Mouse (Mus musculus): ENCODE data around the gene Nutf2-ps1. TPM values are rescaled to one million over a fixed set of nuclear protein-coding genes. Genes with fewer than 3 reads are reported as not detected.
"Not testable (repeated sequence)": the region's sequence is repeated elsewhere in the genome, so short reads cannot be mapped to it uniquely, and the experiment has no call there.

The Nutf2-ps1 gene
- polyA plus RNA-seq (2015; fragmentation: Nextera tagmentation; extraction: Ambion mirVana) = 266 and 275 TPM in 2 replicates

- not testable (repeated sequence) for H3K9ac ChIP-seq (replicated peaks; ENCODE audit: low read depth, low read length); ATAC-seq; H3K27me3 ChIP-seq (replicated peaks; ENCODE audit: control insufficient read depth, insufficient read depth, low read length); H3K4me2 ChIP-seq (ENCODE audit: low read length); H3K4me1 ChIP-seq (replicated peaks; ENCODE audit: control insufficient read depth, insufficient read depth, low read length); H3K9me3 ChIP-seq (ENCODE audit: control insufficient read depth, low read length); H3K27ac ChIP-seq (ENCODE audit: low read length); H3K36me3 ChIP-seq (ENCODE audit: control insufficient read depth, insufficient read depth); H3K4me3 ChIP-seq (replicated peaks; ENCODE audit: low read length)
- WGBS = 97% methylated on average over 7 of the region's 7 CpGs
Observed at GRCm38 (mm10) chr19:53588968-53589367, at the start of gene Nutf2-ps1. TSS of gene Nutf2-ps1 (minus strand) at chr19:53589068.

GRCm38 (mm10) chr19:53638041-53638440 lies 49.2 kb upstream of the Nutf2-ps1 start:
- H3K27ac ChIP-seq (ENCODE audit: low read length) = no peak overlapping the region
- H3K4me1 ChIP-seq (replicated peaks; ENCODE audit: control insufficient read depth, insufficient read depth, low read length) = no peaks in the 10 kb centered on the region
- no peak overlapping the region for H3K4me3 ChIP-seq (replicated peaks; ENCODE audit: low read length)
- H3K9ac ChIP-seq (replicated peaks; ENCODE audit: low read depth, low read length) = no peak overlapping the region
- H3K9me3 ChIP-seq (ENCODE audit: control insufficient read depth, low read length) = no peaks in the 10 kb centered on the region
- no peak overlapping the region for H3K4me2 ChIP-seq (ENCODE audit: low read length)
- H3K27me3 ChIP-seq (replicated peaks; ENCODE audit: control insufficient read depth, insufficient read depth, low read length) = no peaks in the 10 kb centered on the region
- ATAC-seq = no peak
- peaks cover 39% of the 10 kb centered on the region for H3K36me3 ChIP-seq (ENCODE audit: control insufficient read depth, insufficient read depth)
- WGBS = 89% methylated on average over 2 of the region's 2 CpGs

- Histone ChIP-seq H3K4me3 (replicated peaks; ENCODE audit: low read length) (no peak overlapping the region), H3K9me3 (ENCODE audit: control insufficient read depth, low read length) (no peaks in the 10 kb centered on the region), H3K9ac (replicated peaks; ENCODE audit: low read depth, low read length) (no peak overlapping the region), H3K4me1 (replicated peaks; ENCODE audit: control insufficient read depth, insufficient read depth, low read length) (no peaks in the 10 kb centered on the region), H3K27ac (ENCODE audit: low read length) (no peak overlapping the region), H3K4me2 (ENCODE audit: low read length) (no peak overlapping the region), H3K27me3 (replicated peaks; ENCODE audit: control insufficient read depth, insufficient read depth, low read length) (no peaks in the 10 kb centered on the region), H3K36me3 (ENCODE audit: control insufficient read depth, insufficient read depth) (peaks cover 32% of the 10 kb centered on the region)
- WGBS = 90% methylated on average over 13 of the region's 13 CpGs
- ATAC-seq = no peak
Observed at GRCm38 (mm10) chr19:53621681-53622080, 32.8 kb upstream of the Nutf2-ps1 start.

GRCm38 (mm10) chr19:53608921-53609320 lies 20.1 kb upstream of the Nutf2-ps1 start:
- no peak overlapping the region for H3K9ac ChIP-seq (replicated peaks; ENCODE audit: low read depth, low read length)
- peaks cover 7% of the 10 kb centered on the region for H3K4me1 ChIP-seq (replicated peaks; ENCODE audit: control insufficient read depth, insufficient read depth, low read length)
- 45% methylated on average over 6 of the region's 6 CpGs for WGBS
- H3K27me3 ChIP-seq (replicated peaks; ENCODE audit: control insufficient read depth, insufficient read depth, low read length) = no peaks in the 10 kb centered on the region
- no peak overlapping the region for H3K4me2 ChIP-seq (ENCODE audit: low read length)
- no peak overlapping the region for H3K4me3 ChIP-seq (replicated peaks; ENCODE audit: low read length)
- peaks cover 6% of the 10 kb centered on the region for H3K36me3 ChIP-seq (ENCODE audit: control insufficient read depth, insufficient read depth)
- no peaks in the 10 kb centered on the region for H3K9me3 ChIP-seq (ENCODE audit: control insufficient read depth, low read length)
- peak; percentile 31; the same call in 1 of the 2 replicates for ATAC-seq
- H3K27ac ChIP-seq (ENCODE audit: low read length) = no peak overlapping the region

- no peak for ATAC-seq
- no peaks in the 10 kb centered on the region for H3K27me3 ChIP-seq (replicated peaks; ENCODE audit: control insufficient read depth, insufficient read depth, low read length)
- H3K36me3 ChIP-seq (ENCODE audit: control insufficient read depth, insufficient read depth) = no peaks in the 10 kb centered on the region
- 11% methylated on average over 11 of the region's 11 CpGs for WGBS
- H3K4me3 ChIP-seq (replicated peaks; ENCODE audit: low read length) = peak overlapping the region; percentile 97
- H3K4me2 ChIP-seq (ENCODE audit: low read length) = peak overlapping the region; percentile 96
- H3K27ac ChIP-seq (ENCODE audit: low read length) = peak overlapping the region; percentile 98
- H3K9me3 ChIP-seq (ENCODE audit: control insufficient read depth, low read length) = no peaks in the 10 kb centered on the region
- H3K9ac ChIP-seq (replicated peaks; ENCODE audit: low read depth, low read length) = peak overlapping the region; percentile 93
- H3K4me1 ChIP-seq (replicated peaks; ENCODE audit: control insufficient read depth, insufficient read depth, low read length) = peaks cover 15% of the 10 kb centered on the region
Observed at GRCm38 (mm10) chr19:53601363-53601655, 12.4 kb upstream of the Nutf2-ps1 start.

- Histone ChIP-seq H3K27ac (ENCODE audit: low read length) (peak overlapping the region; percentile 98), H3K4me2 (ENCODE audit: low read length) (peak overlapping the region; percentile 96), H3K4me1 (replicated peaks; ENCODE audit: control insufficient read depth, insufficient read depth, low read length) (peaks cover 15% of the 10 kb centered on the region), H3K9ac (replicated peaks; ENCODE audit: low read depth, low read length) (peak overlapping the region; percentile 93), H3K9me3 (ENCODE audit: control insufficient read depth, low read length) (no peaks in the 10 kb centered on the region), H3K27me3 (replicated peaks; ENCODE audit: control insufficient read depth, insufficient read depth, low read length) (no peaks in the 10 kb centered on the region), H3K4me3 (replicated peaks; ENCODE audit: low read length) (peak overlapping the region; percentile 97), H3K36me3 (ENCODE audit: control insufficient read depth, insufficient read depth) (no peaks in the 10 kb centered on the region)
- peak; percentile 69 for ATAC-seq
- under 1% methylated on average over 72 of the region's 82 CpGs for WGBS
Observed at GRCm38 (mm10) chr19:53600549-53601362, 11.9 kb upstream of the Nutf2-ps1 start.

GRCm38 (mm10) chr19:53599757-53600539 lies 11.1 kb upstream of the Nutf2-ps1 start, which contains the start of gene Smc3:
TSS of gene Smc3 (plus strand) at chr19:53600398.
- peak; percentile 95 for ATAC-seq
- no peaks in the 10 kb centered on the region for H3K36me3 ChIP-seq (ENCODE audit: control insufficient read depth, insufficient read depth)
- H3K27ac ChIP-seq (ENCODE audit: low read length) = peak within 1 kb of the TSS; percentile 98
- peaks cover 15% of the 10 kb centered on the region for H3K4me1 ChIP-seq (replicated peaks; ENCODE audit: control insufficient read depth, insufficient read depth, low read length)
- peak within 1 kb of the TSS; percentile 97 for H3K4me3 ChIP-seq (replicated peaks; ENCODE audit: low read length)
- H3K4me2 ChIP-seq (ENCODE audit: low read length) = peak within 1 kb of the TSS; percentile 96
- WGBS = under 1% methylated on average over 61 of the region's 70 CpGs
- H3K27me3 ChIP-seq (replicated peaks; ENCODE audit: control insufficient read depth, insufficient read depth, low read length) = no peaks in the 10 kb centered on the region
- no peaks in the 10 kb centered on the region for H3K9me3 ChIP-seq (ENCODE audit: control insufficient read depth, low read length)
- peak within 1 kb of the TSS; percentile 93 for H3K9ac ChIP-seq (replicated peaks; ENCODE audit: low read depth, low read length)

GRCm38 (mm10) chr19:53596723-53597474 lies 8.0 kb upstream of the Nutf2-ps1 start:
- H3K4me3 ChIP-seq (replicated peaks; ENCODE audit: low read length) = no peak overlapping the region
- no peak overlapping the region for H3K27ac ChIP-seq (ENCODE audit: low read length)
- no peak overlapping the region for H3K9ac ChIP-seq (replicated peaks; ENCODE audit: low read depth, low read length)
- no peak for ATAC-seq
- peaks cover 8% of the 10 kb centered on the region for H3K4me1 ChIP-seq (replicated peaks; ENCODE audit: control insufficient read depth, insufficient read depth, low read length)
- no peaks in the 10 kb centered on the region for H3K27me3 ChIP-seq (replicated peaks; ENCODE audit: control insufficient read depth, insufficient read depth, low read length)
- H3K9me3 ChIP-seq (ENCODE audit: control insufficient read depth, low read length) = no peaks in the 10 kb centered on the region
- no peak overlapping the region for H3K4me2 ChIP-seq (ENCODE audit: low read length)
- 53% methylated on average over 7 of the region's 7 CpGs for WGBS
- H3K36me3 ChIP-seq (ENCODE audit: control insufficient read depth, insufficient read depth) = no peaks in the 10 kb centered on the region

- 87% methylated on average over 3 of the region's 3 CpGs for whole genome bisulfite sequencing
- not testable (repeated sequence) for H3K4me3 ChIP-seq (replicated peaks; ENCODE audit: low read length); ATAC-seq; H3K27ac ChIP-seq (ENCODE audit: low read length); H3K4me2 ChIP-seq (ENCODE audit: low read length); H3K9ac ChIP-seq (replicated peaks; ENCODE audit: low read depth, low read length); H3K36me3 ChIP-seq (ENCODE audit: control insufficient read depth, insufficient read depth); H3K4me1 ChIP-seq (replicated peaks; ENCODE audit: control insufficient read depth, insufficient read depth, low read length); H3K27me3 ChIP-seq (replicated peaks; ENCODE audit: control insufficient read depth, insufficient read depth, low read length); H3K9me3 ChIP-seq (ENCODE audit: control insufficient read depth, low read length)
Observed at GRCm38 (mm10) chr19:53587686-53588085, 1.2 kb downstream of the Nutf2-ps1 start.

All from forebrain, embryonic 16.5 days (tissue).